Mouse (Mus musculus): ENCODE measurements around the gene Pigf. TPM values are rescaled to one million over a fixed set of nuclear protein-coding genes. Genes with fewer than 3 reads are reported as not detected.
"Not testable (repeated sequence)": the region's sequence is repeated elsewhere in the genome, so short reads cannot be mapped to it uniquely, and the experiment has no call there.

The Pigf gene
- total RNA-seq (2021) = 1 to 10 TPM; 4.2 to 4.8 TPM

DNA sequence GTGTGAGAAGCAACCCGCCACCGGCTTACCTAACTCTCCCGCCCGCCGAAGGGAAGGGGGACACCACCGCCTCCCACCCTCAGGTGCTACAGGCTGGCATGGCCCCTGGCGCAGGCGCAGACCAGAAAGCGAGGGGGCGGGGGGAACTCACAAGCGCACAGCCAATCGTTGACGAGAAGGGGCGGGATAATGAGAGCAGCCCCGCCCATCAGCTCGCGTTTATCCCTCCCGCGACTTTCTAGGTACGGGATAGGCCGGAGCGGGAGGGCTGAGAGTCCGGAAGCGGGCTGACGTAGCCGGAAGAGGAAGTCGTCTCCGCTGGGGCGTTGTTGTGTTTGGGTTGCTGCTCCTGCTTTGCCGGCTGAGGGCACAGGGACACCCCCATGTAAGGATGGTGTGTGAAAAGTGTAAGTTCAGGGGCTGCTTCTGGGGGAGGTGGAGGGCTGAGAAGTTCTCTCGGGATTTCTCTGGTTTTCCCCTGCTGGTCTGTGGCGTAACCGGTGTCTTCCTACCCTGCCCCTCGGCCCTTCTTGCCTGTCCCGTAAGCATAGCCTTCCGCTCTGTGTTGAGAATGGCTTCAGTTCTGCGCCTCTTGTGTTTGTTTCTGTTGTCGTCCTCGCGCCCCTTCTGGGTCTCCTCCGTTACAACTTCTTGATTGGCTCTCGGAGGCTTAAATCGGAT is at the start of gene Pigf, which contains the start of gene Cript:
Gene Pigf, minus strand, starts transcription at position 138 of the 681 bp plus-strand sequence.
Gene Cript, plus strand, starts transcription at position 282 of the 681 bp plus-strand sequence.
- intact Hi-C loops (cut with DNase I) = loop anchor here (10.0 kb wide), 1 partner anchor 871 kb away; no protein-coding TSS in a partner anchor
- DNase-seq (ENCODE audit: low spot score) = peak; percentile 94

DNA sequence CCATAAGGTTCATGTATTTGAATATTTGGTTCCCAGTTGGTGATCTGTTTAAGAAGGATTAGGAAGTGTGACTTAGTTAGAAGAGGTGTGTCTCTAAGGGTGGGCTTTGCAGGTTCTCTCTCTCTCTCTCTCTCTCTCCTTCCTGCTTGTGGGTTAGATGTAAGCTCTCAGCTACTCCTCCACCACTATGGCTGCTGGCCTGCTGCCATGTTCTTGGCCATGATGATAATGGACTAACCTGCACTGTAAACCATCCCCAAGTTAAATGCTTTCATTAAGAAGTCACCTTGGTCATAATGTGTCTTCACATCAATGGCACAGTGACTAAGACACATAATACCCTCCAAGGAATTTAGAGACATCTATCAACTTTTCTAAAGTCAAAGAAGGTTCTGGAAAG is 48.3 kb upstream of the Pigf start:
- no peak for DNase-seq (ENCODE audit: low spot score)
- intact Hi-C loops (cut with DNase I) = no loop called here

DNA sequence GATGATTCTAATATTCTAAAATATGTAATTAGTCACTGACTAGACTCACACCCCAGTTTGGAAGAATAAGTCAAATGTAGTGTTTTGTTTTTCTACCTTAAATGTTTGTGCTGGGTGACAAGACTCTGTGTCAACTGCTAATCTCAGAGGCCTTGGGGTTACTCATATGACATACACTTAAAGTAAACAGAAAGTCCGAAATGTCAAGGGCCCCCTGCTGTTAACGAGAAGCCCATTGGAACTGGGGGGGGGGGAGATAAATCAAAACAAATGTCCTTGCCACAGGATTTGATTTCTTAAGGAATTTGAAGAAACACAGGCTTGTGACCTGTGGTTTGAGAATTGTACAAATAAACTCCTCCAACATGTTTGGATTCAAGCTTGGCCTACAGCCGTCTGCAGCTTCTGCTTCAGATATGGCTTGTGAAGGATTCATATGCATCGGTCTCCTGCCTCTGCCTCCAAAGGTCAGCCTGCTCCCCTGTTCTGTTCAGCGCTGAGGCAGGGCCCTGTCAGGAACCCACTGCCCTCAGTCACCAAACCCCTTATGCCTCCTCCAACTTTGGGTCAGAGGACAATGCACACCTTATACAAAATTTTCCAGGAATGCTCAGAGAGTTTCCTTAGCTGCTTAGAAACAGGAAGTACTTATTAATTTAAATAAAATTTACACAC is 47.7 kb upstream of the Pigf start:
- intact Hi-C loops (cut with DNase I) = no loop called here
- no peak for DNase-seq (ENCODE audit: low spot score)

DNA sequence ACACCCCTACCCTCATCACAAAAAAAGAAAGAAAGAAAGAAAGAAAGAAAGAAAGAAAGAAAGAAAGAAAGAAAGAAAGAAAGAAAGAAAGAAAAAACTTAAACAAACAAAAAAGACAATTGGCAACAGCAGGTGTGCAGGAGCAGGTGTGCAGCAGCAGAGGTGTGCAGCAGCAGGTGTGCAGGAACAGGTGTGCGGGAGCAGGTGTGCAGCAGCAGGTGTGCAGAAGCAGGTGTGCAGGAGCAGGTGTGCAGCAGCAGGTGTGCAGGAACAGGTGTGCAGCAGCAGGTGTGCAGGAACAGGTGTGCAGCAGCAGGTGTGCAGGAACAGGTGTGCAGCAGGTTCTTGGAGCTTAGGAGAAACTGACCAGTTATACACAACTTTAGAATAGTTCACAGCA is 47.0 kb upstream of the Pigf start:
- intact Hi-C loops (cut with DNase I); DNase-seq (ENCODE audit: low spot score): not testable (repeated sequence)

DNA sequence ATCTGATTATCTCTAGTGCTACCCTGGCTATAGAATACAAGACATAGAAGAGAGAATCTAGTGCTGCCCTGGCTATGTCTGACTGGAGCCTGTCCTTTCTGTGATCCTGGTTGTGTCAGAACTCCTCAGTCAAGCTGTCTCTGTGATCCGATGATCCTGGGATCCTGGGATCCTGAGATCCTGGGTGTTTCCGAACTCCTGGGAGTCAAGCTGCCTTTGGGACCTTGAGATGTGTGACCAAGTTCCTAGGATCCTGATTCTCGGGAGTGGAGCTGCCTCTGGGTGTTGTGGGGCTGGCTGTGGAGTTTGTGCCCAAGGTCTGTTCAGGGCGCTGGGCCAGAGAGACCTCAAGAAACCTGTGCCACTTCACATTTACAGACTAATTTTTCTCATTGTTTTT is 43.8 kb upstream of the Pigf start:
- intact Hi-C loops (cut with DNase I) = no loop called here
- no peak for DNase-seq (ENCODE audit: low spot score)

DNA sequence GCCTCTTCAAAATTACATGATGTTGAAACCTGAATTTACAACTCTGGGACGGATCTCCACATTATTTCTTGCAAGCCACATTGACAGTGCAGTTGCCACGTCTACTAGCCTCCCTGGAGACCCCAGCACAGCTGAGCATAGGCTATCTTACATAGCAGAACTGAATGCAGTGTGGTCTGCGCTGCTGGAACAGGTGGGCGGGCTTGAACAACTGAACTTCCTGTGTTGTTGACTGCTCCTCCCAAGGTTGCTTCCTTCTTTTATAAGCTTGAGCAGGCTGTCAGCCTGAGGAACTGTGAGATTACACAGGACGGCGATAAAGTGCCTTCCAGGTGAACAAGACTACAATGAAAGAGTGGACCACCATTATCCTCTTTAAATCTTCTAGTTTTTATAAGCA is 38.8 kb upstream of the Pigf start:
- DNase-seq (ENCODE audit: low spot score) = no peak
- intact Hi-C loops (cut with DNase I) = no loop called here

DNA sequence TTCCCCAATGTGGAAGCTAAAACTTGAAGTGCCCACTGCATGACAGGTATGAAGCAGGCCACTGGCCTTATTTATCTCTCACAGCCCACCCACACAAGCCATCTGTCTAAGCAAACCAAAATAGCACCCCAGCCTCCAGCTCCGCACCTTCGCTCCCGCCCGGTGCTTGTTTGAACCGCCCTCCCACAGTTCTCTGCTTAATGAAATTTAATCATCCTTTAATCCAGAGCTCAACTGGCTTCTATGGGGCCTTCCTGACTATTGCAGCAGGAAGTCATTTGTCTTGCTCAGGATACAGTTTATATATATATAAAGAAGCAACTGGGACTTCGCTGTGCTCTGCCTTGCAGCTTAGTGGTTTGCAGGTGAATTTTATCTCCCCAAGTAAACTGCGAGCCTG is 38.3 kb upstream of the Pigf start:
- no peak for DNase-seq (ENCODE audit: low spot score)
- intact Hi-C loops (cut with DNase I) = no loop called here

DNA sequence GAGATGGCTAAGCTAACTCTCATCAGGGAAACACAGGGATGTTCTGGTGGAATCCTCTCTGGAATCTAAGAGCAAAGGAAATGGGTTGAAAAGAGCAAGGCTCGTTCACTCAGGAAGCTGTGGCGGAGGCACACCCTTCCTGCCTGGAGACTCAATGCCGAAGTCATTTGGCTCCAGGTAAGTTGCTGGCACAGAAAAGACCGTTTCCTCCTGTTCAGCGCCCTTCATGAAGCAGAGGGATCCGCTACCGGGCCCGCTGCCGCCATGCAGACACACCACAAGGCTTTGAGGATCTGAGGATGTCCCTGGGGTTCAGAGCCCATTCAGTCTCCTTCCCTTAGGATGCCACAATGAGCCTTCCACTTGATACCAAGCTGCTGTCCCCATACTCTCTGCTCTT is 37.4 kb upstream of the Pigf start:
- DNase-seq (ENCODE audit: low spot score) = no peak
- intact Hi-C loops (cut with DNase I) = no loop called here

DNA sequence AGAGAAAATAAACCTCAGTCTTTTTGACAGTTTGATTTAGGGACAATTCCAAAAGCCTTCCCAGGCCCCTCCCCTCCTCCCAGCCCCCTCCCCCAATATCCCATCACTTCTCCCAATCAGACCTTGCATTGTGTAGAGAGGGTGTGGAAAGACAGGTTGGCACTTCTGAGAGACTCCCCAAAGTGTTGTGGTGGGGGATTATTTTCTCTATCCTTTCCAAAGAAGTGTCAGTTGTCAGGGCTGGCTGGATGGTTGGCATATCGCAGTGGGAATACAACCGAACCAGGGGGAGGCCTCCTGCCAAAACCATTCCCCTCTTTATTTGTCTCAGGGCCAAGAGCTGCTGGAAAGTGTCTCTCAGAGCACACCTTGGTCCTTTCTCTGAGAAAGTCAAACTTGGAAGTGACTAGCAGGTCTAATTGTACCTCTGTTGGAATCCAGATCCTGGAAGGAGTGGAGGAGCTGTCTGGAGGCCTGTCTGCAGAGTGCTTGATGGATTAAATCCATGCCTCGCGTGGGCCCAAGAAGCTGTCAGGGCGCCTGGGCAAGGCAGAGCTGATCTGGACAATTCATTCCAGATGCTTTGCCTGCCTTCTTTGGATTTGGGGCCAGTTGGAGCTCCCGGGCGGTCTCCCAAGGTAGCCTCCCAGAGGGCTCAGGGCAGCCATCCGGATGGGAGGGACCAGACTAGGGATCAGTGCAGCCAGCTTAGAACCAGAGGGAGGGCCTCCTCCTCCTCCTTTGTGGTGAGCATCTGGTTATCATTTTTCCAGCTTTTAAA is 32.5 kb upstream of the Pigf start:
- peak; percentile 68 for DNase-seq (ENCODE audit: low spot score)
- intact Hi-C loops (cut with DNase I) = loop anchor here (5.0 kb wide), 1 partner anchor 45 kb away; no protein-coding TSS in a partner anchor

DNA sequence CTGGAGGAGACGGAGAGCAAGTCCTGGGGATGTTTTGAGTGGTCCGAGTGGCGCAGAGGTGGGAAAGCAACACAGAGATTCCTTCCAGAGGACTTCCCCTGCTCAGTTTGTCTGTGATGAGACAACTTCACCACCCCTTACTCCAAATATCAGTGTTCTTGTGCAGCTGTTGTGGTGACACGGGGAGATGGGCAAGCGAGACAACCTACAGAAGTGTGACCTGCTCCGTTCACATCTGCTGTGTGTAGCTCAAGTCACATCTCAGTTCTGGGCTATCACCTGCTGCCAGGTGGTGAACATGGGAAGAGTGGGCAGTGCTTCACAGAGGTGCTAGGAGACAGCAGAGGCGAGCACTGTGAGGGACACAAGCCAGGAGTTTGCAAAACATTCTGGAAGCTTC is 31.6 kb upstream of the Pigf start:
- DNase-seq (ENCODE audit: low spot score) = no peak

DNA sequence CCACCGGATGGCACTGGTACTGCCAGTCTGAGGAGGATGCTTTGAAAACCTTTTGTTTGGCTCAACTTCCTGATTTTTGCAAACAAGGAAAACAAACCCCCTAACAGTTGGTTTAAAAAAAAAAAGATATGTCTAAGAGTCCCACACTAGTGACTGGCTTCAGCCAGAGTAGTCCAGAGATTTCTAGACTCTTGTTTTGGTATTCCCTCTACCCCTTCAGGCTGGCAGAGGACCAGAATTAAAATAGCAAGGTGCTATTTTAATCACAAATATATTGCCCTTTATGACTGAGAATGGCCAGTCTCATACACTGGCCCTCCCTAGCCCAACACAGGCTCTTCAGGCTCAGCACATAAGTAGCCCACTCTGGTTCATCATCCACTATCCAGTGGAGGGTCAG is 30.5 kb upstream of the Pigf start:
- no peak for DNase-seq (ENCODE audit: low spot score)
- intact Hi-C loops (cut with DNase I) = loop anchor here (5.0 kb wide), 1 partner anchor 47 kb away; no protein-coding TSS in a partner anchor

More for the DNA sequence above, 31.6 kb upstream of the Pigf start:
- intact Hi-C loops (cut with DNase I) = loop anchor here (5.0 kb wide), 1 partner anchor 46 kb away; no protein-coding TSS in a partner anchor

DNA sequence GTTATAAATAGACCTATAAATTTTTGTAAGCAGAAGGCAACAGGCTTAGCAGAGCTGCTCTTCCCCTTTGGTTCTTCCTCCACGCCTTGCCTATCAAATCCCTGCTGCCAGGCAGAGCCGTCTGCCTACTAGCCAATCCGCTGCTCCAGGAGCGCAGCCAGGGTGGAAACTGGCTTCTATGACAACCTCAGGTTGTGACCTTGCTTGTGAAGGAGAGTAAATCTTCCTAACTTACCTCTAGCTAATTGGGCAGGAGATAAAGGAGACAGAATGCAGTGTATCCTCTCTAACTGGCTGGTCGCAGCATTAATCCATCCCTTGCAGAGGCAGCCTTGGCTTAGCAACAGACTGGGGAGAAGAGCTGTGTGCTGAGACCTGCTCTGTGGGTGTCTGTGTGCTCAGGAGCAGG is 29.8 kb upstream of the Pigf start:
- intact Hi-C loops (cut with DNase I) = loop anchor here (5.0 kb wide), 1 partner anchor 47 kb away; no protein-coding TSS in a partner anchor
- DNase-seq (ENCODE audit: low spot score) = no peak

DNA sequence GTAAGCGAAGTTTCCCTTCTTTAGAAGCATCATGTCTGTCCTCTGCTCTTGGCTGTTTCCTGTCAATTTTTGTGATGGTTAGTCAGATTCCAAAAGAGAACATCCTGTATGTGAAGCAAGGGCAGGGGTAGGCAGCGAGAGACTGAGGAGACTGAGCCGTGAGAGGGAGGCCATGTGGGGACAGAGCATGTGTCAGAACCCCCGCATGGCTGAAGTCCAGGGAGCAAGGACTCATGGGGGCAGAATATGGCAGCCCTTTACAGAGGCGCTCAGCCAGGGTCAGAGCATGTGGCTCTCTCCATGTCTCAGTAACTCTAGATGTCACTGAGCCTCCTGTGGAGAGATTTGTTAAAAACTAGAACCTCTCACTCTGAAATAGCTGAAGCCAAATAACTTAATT is 28.7 kb upstream of the Pigf start:
- DNase-seq (ENCODE audit: low spot score) = no peak
- intact Hi-C loops (cut with DNase I) = no loop called here

DNA sequence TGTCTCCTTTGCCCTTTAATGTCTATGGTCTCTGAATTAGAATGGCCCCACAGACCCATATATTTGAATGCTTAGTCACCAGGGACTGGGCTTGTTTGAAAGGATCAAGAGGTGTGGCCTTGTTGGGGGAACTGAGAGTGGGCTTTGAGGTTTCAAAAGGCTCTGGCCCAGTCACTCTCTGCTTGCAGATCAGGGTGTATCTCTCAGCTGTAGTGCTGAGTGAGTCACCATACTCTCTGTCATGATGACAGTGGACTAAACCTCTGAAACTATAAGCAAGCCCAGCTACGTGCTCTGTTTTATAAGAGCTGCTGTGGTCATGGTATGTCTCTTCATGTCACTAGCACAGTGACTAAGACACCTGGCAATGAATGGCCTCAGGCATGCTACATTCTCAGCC is 27.2 kb upstream of the Pigf start:
- DNase-seq (ENCODE audit: low spot score) = no peak
- intact Hi-C loops (cut with DNase I) = no loop called here

DNA sequence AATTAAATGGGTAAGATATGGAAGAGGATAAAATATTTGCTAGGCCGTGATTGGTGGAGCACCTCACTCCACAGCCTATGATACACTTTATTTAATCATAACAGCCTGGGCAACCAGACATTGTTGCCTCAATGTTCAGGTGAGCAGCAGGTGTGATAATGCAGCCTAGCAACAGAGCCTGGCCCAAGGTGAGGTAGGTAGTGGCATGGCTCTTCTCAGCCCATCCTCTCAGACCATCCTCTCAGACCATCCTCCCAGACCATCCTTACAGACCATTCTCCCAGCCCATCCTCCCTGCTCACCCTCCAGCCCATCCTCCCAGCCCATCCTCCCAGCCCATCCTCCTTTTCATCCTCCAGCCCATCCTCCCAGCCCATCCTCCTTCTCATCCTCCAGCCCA is 26.4 kb upstream of the Pigf start:
- intact Hi-C loops (cut with DNase I) = no loop called here
- no peak for DNase-seq (ENCODE audit: low spot score)

DNA sequence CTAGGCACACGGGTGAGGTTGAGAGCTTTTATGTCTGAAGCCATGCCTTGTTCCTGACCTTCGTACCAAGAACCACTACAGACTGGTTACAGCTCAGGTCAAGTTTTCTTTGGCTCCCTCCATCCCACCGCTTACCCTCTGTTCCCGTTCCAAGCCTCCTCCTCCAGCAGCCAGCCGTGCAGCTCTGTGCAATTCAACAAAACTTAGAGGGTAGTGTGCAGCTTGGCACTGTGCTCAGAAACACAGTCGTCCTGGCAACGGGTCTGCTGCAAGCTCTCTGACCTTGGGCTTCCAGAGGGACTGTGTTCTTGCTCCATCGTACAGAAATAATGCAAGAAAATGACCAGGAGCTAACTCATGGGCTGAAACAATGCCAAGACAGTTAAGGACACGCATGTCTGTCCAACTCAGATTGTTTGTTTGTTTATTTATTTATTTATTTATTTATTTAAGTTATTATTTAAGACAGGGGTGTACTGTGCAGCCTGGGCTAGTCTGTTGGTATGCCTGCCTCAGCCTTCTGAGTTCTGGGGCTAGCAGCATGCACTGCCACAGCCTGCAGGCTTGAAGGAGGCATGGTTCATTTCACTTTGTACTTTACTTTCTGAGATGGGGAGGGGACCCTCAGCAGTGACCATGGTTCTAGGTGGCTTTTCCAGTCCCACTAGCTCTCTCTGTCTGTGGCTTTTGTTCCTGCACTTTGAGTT is 25.4 kb upstream of the Pigf start:
- intact Hi-C loops (cut with DNase I) = no loop called here
- peak; percentile 20 for DNase-seq (ENCODE audit: low spot score)

DNA sequence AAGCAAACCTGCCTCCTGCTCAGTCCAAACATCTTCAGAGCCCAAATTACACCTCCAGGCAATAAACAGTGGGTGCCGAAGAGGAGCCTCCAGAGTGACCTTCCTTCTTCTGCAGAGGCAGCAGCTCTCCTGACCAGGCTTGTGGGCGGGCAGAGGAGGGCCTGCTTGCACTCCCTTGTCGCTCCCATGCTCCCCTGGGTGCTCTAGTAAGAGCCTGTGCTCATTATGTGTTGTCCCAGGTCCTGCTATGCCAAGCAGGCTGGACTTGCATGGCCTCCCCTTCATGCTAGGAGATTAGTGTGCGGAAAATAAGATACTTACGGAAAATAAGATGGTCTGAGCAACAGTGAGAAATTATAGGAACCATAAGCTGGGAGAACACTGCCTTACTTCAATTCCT is 24.5 kb upstream of the Pigf start:
- no peak for DNase-seq (ENCODE audit: low spot score)
- intact Hi-C loops (cut with DNase I) = loop anchor here (10.0 kb wide), 1 partner anchor 565 kb away; no protein-coding TSS in a partner anchor

DNA sequence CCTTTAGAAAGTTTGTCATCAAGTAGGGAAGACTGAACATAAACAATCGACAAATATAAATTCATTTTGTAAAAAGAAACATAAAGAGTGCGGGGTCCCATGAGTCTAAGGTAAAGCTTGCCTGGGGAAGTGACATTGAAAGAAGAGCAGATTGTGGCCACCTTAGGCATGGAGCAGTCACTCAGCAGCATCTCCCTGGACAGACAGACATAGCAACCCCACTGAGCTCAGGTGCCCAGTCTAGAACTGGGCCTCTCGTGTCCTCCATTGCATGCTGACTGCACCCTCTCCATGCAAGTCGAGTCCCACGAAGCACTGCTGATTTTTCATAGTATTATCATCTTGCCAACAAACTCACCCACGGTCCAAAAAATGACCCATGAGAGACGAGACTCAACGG is 19.6 kb upstream of the Pigf start:
- no peak for DNase-seq (ENCODE audit: low spot score)
- intact Hi-C loops (cut with DNase I) = loop anchor here (1.0 to 10.0 kb wide), 6 partner anchors 63 to 560 kb away; partner anchors contain the start of gene Socs5

DNA sequence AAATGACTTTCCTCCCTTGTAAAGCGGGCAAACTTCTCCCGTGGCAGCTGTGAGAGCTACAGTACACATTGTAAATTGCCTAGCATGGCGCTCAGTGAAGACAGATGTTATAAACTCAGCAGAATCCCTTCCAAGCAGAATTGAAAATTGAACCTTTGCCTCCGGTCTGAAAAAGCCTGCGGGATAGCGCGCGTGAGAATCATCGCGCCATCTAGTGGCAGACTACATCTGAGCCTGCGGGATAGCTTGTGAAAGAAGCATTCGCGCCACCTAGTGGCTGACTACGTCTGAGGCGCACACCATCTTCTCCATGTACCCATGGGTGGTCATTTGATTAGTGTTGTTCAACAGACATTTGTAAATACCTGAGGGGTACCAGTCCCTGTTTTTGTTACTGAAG is 19.2 kb upstream of the Pigf start:
- DNase-seq (ENCODE audit: low spot score) = peak; percentile 69
- intact Hi-C loops (cut with DNase I) = loop anchor here (1.0 to 10.0 kb wide), 6 partner anchors 63 to 560 kb away; partner anchors contain the start of gene Socs5

DNA sequence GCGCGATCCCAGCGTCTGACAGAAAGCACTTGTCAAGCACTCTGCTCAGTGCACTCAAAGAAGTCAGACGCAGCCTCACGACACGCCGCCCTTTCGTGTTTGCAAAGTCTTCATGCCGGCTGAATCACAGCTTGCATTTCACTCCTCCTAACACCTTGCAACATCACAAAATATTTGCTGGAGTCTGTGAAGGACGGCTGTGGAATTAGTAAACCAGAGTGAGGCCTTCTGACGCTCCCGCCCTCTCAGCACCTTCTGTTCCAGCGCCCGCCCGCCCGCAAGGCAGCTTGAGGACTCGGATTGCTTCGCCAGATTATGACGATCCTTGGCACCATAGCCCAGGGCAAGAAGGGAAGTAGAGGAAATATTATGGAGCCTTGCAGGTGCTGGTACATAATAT is 16.5 kb upstream of the Pigf start:
- intact Hi-C loops (cut with DNase I) = loop anchor here (5.0 to 10.0 kb wide), 2 partner anchors 66 to 557 kb away; partner anchors contain the start of gene Socs5
- no peak for DNase-seq (ENCODE audit: low spot score)

Measured in heart, postnatal 25 days (tissue).